Mouse (Mus musculus): Measurements from ENCODE around the gene Nfkbil1.

Nfkbil1 gene

DNA sequence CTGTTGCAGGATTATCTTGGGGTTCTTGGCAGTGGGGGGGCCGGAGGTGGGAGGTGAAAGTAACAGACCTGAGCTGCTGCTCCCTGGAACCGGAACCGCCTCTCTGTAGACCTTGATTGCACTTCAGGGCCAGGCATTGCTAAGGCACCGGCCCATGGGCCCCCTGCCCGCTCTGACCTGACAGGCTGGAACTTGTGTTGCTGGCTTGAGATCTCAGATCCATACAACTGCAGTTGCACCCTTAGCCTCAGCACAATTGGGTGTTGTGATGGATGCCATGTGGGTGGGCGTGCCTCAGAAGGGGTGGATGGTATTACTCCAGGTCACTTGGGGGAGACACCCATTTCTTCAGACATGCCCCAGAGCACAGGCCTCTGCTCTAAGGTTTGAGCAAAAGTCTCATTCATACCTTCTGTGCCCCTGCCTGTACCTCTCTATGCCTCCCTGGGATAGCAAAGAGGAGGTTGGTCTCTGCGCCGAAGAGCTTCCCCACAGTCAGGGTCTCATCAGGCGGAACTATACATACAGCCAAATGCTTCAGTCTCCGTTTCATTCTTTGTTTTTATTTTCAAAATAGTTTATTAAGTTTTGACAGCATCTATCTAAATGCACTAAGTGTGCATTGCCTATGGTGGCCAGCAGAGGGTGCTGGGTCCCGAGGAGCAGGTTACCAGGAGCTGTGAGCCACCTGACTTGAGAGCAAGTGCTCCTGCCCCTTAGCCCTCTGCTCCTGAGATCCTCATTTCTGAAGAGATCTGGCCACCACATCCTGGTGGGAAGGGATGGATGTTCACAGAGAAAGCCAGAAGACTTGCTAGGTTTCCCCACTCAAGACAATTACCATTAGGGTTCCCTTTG, 18.9 kb upstream of the Nfkbil1 start:
- in situ Hi-C loops (cut with MboI, MseI): no loop called here

DNA sequence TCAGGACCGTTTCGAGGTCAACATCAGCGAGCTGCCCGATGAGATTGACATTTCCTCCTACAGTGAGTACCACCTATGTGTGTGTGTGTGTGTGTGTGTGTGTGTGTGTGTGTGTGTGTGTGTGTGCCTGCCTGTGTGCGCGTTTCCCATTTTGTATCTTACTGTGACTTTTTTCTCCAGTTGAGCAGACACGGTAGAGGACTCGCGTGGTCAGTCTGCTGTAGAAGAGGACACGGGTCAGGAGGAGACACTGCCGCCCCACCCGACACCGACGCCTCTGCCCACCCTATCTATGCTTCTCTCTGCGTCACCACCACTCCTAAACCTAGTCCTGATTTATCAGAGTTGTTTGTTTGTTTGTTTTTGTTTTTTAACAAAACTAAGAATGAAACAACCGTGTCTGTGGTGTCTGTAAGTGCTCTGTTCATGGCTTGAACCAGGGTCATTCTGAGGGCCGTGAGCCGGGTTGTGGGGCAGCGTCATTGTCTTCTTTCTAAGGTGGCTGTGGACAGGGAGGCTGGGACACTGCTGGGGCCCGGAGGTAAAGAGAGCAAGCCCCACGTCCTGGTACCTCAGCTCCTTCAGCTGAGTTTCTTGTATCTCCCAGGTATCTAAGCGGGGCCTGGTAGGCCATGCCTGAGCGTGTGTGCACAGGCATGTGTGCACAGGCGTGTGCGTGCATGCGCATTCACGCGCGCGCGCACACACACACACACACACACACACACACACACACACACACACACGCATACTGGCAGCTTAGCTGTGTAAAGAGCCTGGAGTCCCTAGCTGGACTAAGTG, 17.9 kb upstream of the Nfkbil1 start:
- in situ Hi-C loops (cut with MboI, MseI): no loop called here

DNA sequence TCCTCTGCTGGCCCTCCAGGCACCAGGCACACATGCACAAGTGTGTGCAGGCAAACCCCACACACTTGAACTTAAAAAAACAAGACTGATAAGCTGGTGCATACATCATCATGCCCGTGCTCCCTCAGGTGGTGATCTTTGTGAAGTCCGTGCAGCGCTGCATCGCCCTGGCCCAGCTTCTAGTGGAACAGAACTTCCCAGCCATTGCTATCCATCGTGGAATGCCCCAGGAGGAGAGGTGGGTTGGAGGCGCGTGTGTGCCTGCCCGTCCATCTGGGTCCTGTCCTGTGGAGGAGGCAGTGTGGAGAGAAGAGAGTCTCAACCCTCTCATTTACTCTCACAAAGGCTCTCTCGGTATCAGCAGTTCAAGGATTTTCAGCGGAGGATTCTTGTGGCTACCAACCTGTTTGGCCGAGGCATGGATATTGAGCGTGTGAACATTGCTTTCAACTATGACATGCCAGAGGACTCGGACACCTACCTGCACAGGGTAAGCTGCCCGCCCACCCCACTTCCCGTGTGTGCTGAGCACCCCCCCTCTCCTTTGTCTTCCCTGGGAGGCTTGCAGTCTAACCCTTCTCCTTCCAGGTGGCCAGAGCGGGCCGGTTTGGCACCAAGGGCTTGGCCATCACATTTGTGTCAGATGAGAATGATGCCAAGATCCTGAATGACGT, 17.2 kb upstream of the Nfkbil1 start:
- in situ Hi-C loops (cut with MboI, MseI): no loop called here

DNA sequence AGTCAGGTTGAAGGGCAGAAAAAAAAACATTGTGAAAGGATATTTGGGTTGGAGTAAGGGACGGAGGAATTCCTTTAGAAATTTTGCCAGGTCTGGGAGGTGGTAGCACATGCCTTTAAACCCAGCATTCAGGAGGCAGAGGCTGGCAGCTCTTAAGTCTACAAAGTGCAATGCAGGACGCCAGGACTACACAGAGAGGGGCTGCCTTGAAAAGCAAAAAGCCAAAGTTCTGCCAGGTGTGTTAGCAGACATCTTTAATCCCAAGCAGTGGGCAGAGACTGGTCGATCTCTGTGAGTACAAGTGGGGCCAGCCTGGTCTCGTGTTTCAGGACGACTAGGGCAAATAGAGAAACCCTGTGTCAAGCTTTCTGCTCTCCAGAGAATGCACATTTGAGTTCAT, 16.4 kb upstream of the Nfkbil1 start:
- in situ Hi-C loops (cut with MboI, MseI): no loop called here

DNA sequence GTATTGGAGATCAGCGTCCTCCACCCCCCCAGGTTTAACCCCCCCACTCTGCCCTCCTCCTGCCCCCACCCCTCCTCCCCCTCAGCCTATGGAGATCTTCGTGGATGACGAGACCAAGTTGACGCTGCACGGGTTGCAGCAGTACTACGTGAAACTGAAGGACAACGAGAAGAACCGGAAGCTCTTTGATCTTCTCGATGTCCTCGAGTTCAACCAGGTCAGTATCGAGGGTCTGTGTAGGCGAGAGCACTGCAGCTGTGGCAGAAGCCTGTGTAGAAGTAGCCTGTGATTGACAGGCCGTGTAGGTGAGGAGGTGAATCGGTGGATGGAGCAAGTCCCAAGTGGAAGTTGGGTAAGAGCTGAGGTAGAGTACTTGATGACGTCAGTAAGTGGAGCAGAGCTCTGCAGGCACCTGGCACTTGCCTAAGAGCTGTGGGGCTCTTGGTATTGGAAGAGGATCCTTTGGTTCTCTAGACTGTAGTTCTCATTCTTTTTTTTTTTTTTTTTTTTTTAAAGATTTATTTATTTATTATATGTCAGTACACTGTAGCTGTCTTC, 15.6 kb upstream of the Nfkbil1 start:
- in situ Hi-C loops (cut with MboI, MseI): no loop called here

DNA sequence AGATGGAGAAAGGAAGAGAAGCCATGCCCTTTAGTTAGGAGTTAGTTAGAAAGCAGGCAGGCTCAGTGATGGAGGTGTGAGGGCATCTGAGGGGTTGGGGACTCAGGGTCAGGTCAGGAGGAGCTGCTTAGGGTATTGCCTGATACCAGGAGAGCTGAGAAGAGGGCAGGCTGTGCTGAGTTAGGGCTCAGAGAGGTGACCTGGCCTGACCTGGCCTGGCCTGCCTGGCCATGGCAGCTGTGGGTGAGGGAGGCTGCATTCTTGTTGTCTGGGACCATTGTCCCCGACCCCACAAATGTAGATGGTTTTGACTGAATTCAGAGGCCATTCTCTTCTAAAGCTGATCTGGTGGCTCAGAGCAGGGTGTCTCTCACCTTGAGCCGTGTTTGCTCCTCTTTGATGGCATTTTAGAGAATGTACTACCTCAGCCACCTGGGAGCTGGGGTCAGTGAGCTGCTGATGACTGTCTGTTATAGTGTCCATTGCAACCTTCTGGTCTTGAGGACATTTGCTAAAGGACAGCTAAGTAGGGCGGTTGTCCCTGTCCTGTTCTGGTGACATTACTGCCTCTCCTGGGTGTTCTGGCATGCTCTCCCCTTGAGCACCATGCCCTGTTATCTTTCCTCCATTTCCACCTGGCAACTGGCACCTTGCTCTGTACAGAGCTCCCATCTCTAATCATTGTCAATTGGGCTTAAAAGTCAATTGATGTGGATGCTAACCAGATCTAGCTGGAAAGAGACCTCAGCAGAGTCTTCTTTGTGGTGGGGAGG, 14.9 kb upstream of the Nfkbil1 start:
- in situ Hi-C loops (cut with MboI, MseI): no loop called here

DNA sequence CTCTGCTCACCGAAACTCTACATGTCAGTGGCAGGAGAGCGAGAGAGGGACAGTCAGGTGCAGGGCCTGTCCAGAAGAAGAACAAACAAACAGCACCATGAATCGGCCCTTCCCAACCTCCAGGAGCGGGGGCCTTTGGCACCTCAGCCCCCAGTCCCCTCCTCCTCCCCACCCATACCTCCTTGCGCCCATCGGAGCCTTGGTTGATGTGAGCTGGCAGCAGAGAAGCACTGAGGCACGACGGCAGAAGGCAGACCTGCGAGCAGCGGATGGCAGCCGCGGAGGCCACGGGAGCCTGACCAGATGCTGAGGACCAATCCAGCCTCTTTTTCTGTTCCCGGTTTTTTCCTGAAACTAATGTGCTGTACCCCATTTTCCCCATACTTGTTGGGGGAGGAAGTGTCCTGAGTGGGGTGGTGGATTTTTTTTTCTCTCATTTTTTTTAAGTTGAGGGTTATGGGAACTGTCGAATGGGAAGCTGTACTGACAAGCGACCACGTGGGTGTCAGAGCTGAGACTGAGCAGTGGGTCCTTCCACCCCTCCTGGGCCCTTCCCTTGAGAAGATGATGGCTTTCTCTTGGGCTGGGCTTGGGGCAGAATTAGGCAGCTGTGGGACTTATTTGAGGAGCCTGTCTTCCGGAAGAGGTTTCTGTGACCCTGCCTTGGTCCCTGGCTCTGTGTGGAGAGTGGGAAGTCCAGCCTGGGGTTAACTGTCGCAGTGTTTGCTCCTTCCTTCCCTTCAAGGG, 14.0 kb upstream of the Nfkbil1 start:
- in situ Hi-C loops (cut with MboI, MseI): no loop called here

DNA sequence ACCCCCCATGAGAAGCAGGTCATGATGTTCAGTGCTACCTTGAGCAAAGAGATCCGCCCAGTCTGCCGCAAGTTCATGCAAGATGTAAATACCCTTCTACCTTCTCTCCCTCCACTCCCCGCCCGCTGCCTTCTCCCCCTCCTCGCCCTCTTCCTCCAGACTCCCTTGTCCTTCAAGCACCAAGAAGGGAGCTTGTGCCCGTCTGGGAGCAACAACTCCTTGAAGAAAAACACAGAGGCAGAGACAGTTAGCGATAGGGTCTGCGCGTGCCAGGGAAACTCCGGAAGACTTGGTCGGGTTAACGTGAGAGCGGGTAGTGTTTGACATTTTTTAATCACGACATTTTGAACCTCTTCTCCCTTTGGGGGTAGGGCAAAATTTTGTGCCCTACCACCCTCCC, 13.4 kb upstream of the Nfkbil1 start:
- in situ Hi-C loops (cut with MboI, MseI): no loop called here

DNA sequence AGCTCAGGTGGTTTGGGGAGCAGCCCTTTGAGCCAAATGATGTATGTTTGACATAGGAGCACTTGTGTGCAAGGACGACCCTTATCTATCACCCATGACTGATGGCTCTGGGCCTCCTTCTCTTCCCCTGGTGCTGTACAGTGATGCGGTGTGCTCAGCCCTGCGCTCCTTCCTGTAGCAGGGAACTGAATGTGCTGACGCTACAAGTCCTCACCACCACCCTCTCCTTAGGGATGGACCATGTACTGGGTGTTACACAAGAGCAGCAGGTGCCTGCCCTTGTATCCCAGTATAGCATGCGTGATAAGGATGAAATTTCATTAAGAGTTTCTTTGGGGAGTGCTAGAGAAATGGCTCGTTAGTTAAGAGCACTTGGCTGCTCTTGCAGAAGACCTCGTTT, 11.6 kb upstream of the Nfkbil1 start:
- in situ Hi-C loops (cut with MboI, MseI): no loop called here

DNA sequence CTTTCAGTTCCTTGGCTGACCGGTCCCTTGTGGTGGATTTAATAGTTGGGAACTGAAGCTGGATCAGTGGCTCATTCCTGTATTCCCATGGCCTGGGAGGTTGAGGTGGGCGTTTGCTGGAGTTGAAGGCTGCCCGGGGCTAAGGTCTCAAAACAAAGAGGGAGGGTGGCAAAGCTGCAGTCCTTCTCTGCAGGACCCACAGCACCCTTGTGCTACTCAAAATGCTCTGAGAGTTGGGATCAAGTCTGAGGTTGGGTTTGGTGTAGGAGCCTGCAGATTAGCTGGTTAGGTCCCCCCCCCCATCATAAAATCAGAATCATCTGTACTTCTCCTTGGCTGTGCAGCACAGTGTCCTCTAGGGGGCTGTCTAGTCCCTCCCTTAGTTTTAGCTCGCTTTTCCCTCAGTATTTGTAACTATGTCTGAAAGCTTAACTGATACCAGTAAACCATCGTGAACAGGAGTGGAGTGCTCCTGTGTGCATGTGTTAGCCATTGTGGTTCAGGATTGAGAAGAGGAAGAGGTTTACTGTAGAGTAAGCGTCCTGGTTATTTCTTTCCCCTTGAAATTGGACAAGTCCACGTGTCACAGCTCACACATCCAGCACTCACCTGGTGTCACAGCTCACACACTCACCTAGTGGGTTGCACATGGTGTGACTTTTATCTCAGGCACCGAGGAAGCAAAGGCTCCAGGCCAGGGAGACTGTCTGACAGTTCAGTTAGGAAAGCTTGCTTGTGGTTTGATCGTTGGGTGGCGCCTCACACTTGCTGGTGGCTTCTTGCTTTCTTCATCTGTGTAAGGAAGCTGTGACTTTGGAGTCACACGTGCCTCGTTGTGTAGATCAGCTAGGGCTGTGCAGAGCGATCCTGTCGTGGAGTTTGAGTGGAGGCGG, 10.4 kb upstream of the Nfkbil1 start:
- in situ Hi-C loops (cut with MboI, MseI): no loop called here

DNA sequence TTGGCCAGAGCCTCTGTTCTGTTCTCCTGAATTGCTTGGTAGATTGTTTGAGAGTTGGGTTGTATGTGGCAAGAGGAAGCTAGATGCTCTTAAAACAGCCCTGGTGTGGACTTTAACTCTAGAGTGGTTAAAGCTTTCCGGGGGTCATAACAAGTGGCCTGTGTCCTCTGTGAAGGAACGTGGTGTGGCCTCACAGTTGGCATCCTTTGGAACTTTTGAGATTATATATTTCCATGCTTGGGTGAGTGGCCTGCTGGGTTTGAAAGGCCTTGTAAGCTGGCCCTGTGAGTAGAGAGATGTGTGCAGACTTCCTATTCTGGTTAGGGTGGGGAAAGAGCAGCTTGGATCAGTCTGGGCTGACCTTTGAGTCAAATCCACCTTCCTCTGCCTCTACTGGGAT, 9.4 kb upstream of the Nfkbil1 start:
- in situ Hi-C loops (cut with MboI, MseI): no loop called here

DNA sequence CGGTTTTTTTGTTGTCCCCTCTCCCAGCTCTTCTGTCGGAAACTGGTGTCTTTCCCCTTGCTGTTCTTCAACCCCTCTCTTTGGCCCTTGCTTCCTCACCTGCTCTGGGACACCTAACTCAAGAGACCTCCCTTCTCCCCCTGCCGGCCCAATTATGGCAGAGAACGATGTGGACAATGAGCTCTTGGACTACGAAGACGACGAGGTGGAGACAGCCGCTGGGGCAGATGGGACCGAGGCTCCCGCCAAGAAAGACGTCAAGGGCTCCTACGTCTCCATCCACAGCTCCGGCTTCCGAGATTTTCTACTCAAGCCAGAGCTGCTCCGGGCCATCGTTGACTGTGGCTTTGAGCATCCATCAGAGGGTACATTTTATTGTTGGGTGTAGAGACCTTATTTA, 7.5 kb upstream of the Nfkbil1 start:
- in situ Hi-C loops (cut with MboI, MseI): no loop called here

DNA sequence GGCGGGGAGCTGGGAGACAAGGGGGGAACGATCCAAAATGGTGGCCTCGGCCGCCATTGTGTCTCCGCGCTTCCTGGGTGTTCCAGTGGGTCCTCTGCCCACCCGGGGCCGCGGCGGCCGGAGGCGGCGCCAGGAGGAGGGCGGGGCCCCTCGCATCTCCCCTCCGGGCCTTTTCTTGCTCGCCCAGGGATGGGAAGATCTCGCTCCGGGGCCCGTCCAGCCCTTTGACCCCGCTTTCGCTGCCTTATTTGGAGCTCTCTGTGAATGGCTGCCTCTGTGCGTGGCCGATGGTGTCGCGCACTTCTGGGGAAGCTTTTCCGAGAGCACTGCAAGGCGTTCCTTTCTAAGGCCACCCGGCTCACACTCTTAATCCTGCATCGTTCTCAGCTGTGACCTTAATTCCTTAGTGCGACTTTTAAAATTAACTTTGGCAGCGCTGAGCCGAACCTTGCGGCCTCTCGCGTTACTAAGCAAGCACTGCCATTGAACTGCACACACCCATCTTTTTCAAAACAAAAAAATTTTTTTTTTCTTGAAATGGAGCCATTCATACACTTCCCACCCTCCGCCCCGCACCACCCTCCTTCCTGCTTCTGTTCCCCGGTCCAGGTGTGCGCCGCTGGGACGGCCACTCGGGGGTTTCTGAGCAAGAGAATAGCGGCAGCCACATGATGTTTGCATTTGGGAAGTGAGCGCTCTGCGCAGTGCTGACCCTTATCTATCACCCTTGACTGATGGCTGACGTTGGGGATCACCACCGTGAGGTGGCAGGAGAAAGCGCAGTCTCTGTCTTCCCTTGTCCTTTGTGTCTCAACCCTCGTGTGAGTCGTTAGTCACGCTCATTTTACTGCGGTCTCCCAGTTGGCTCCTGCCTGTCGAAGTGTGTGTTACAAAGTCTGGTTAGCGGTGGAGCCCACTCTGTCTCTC, 6.7 kb upstream of the Nfkbil1 start:
- in situ Hi-C loops (cut with MboI, MseI): no loop called here

DNA sequence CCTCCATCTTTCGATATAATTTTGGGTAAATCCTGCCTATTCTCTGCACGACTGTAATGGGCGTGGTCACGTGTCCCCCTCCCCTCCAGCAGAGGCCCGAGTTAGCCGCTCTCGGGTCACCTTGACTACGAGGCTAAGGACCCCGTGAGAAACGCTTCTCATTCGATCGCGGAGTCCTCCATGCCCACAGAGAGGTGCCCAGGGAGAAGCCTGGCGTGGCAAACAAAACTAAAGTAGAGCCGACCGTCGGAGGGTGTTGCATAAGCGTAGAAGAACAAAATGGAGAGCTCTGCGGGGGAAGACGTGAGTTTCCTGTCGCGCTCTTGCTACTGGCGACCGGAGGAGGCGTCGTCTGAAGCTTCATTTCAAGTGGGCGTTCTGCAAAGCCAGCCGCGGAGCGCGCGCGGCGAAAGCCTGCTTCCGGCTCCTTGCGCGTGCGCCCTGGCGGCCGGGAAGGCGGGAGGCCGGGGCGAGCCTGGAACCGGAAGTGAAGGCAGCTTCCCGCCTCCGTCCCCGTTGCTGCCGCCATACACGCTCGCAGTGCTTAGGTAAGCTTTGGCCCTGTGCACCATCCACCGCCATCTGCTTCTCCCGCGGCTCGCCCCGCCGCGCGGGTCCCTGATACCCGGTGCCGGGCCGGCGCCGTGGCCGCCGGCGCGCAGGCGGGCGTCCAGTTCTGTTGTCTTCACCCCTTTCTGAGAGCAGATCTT, 5.9 kb upstream of the Nfkbil1 start, which contains the start of gene Ddx39b:
TSS of gene Ddx39b (plus strand) at position 442 of the 710 bp plus-strand sequence.
- in situ Hi-C loops (cut with MboI, MseI): no loop called here

DNA sequence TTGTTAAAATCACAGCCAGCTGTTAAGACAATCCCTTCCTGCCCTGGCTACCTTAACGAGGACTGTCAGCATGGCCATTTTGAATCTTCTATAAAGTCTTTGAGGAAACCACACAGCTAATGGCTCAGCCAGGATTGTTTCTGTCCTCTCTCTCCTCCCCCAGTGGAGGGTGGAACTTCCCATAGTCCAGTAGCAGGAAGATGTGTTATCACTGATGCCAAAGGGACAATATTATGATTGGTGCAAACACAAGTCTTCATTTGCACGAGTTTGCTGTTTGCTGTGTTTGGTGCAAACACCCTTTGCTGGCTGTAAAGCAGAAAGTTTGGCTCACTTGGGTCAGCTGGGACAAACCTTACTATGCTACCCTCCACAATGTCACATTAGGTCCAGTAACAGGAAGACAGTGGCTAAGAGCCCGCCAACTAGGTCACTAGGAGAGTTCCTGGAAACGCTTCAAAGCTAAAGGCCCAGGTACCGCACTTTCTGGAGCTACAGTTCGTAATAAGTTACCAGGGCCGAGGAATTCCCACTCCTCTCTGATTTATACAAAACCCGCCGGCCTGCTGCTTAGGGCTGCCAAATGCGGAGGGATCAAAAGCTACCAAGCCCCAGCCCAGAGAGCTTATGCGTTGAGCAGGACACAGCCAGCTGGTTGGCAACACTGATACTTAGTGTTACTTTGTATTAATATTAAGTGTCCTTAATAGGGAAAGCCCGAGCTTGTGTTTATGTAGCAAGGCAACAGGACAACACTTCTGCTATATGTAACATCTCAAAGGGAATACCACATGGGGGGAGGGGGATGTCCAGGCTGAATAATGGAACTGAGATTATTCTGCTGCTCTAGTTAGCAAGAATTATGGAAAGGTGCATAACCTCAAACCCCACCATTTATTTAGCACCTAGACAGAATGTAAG, 5.1 kb upstream of the Nfkbil1 start:
- in situ Hi-C loops (cut with MboI, MseI): no loop called here

DNA sequence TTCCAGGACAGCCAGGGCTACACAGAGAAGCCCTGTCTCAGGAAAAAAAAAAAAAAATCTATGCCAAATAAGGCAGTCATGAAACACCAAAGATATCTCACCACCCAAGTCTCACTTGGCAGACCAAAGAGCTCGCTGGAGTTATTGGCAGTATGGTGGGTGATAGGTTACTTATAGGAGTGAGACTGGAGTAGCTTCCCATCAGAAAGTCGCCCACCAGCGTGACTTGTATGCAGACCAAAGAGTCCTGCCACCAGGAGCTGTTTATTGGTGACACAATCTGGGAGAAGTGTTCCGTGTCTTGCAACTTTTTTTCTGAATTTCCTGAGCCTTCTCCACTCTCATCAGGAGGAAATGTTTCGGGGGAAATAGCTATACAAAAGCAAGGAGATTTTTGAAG, 4.1 kb upstream of the Nfkbil1 start:
- in situ Hi-C loops (cut with MboI, MseI): no loop called here

DNA sequence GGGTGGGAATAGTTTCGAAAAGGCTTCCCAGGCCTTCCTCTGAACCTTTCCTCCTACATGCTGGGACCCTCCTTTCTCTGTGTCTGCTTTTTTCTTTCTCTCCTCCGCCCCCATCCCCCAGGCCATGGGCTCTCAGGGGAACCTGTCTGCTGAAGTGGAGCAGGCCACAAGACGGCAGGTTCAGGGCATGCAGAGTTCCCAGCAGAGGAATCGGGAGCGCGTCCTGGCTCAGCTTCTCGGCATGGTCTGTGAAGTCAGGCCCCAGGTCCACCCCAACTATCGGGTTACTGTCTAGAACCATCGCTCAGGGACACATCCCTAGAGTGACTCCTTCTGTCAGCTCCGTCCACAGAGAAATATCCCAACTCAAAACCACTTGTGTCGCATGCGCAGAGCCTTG, 1.9 kb upstream of the Nfkbil1 start:
- in situ Hi-C loops (cut with MboI, MseI): no loop called here

Measured in T-helper 1 cell (primary cell).